Mouse (Mus musculus) 416B (cell line): ENCODE data around the gene Scaf1.
A peak's percentile ranks its signal among the peaks of the same experiment; 100 is the strongest.

Experiments
- DNase-seq: peaks from one replicate; pipeline ENCODE4 v3.0.0; 2011; ENCODE audit warnings: low read depth

Gene Scaf1

GRCm38 (mm10) chr7:45013366-45014095 lies 2.6 kb downstream of the Scaf1 start:
- DNase-seq, result no peak

- DNase-seq, result no peak
Observed at GRCm38 (mm10) chr7:45012824-45013223, 3.3 kb downstream of the Scaf1 start.

- no peak for DNase-seq
Observed at GRCm38 (mm10) chr7:45012011-45012410, 4.2 kb downstream of the Scaf1 start.

GRCm38 (mm10) chr7:45008411-45008810 lies 7.8 kb downstream of the Scaf1 start:
- DNase-seq, result no peak

- DNase-seq, result no peak
Observed at GRCm38 (mm10) chr7:45007846-45008245, 8.3 kb downstream of the Scaf1 start.

- DNase-seq, result no peak
Observed at GRCm38 (mm10) chr7:45007141-45007540, 9.0 kb downstream of the Scaf1 start.

GRCm38 (mm10) chr7:45006503-45006902 lies 9.7 kb downstream of the Scaf1 start:
- no peak for DNase-seq

GRCm38 (mm10) chr7:45005321-45005992 lies 10.7 kb downstream of the Scaf1 start:
- no peak for DNase-seq

- peak; percentile 52 for DNase-seq
Observed at GRCm38 (mm10) chr7:45004546-45004945, 11.6 kb downstream of the Scaf1 start.

- peak; percentile 62 for DNase-seq
Observed at GRCm38 (mm10) chr7:45002440-45002839, 13.7 kb downstream of the Scaf1 start.

- no peak for DNase-seq
Observed at GRCm38 (mm10) chr7:45000539-45001114, 15.5 kb downstream of the Scaf1 start.

GRCm38 (mm10) chr7:44999753-45000152 lies 16.4 kb downstream of the Scaf1 start:
- no peak for DNase-seq

- peak; percentile 84 for DNase-seq
Observed at GRCm38 (mm10) chr7:44998501-44998955, 17.6 kb downstream of the Scaf1 start, which contains the start of gene Bcl2l12. Gene Bcl2l12 (minus strand): TSS chr7:44998712.

- no peak for DNase-seq
Observed at GRCm38 (mm10) chr7:44997940-44998428, 18.2 kb downstream of the Scaf1 start.

GRCm38 (mm10) chr7:44997231-44997939 lies 18.8 kb downstream of the Scaf1 start, which contains the start of gene Irf3:
Gene Irf3 (plus strand): TSS chr7:44997648.
- DNase-seq, result peak; percentile 99

- no peak for DNase-seq
Observed at GRCm38 (mm10) chr7:44996672-44997071, 19.5 kb downstream of the Scaf1 start.

- DNase-seq, result no peak
Observed at GRCm38 (mm10) chr7:44986879-44987718, 29.1 kb downstream of the Scaf1 start.

GRCm38 (mm10) chr7:44986192-44986878 lies 29.8 kb downstream of the Scaf1 start, which contains the start of gene Prmt1:
Gene Prmt1 (minus strand): TSS chr7:44986568.
- DNase-seq, result peak; percentile 100

GRCm38 (mm10) chr7:44985595-44986191 lies 30.5 kb downstream of the Scaf1 start:
- DNase-seq, result peak; percentile 89

GRCm38 (mm10) chr7:44984833-44985164 lies 31.4 kb downstream of the Scaf1 start:
- DNase-seq, result no peak
